Mouse (Mus musculus): ENCODE results near the gene Lrrc45.

GRCm38 (mm10) chr11:120723509-120723908 is 9.8 kb downstream of the Lrrc45 start:
- TF ChIP-seq MAFK (IDR thresholded peaks at IDR 0.05; ENCODE audit: insufficient replicate concordance, low read length) (no peak), BHLHE40 (IDR thresholded peaks at IDR 0.05; ENCODE audit: low read depth, low read length) (no peak), POLR2A (IDR thresholded peaks at IDR 0.05; ENCODE audit: low read depth, low read length) (no peak), CTCF (conservative IDR thresholded peaks at IDR 0.05 in 1 of 2, IDR thresholded peaks at IDR 0.05 in 1 of 2; ENCODE audit: low read depth in 2 of 2, low read length in 2 of 2) (no peak), ZMIZ1 (IDR thresholded peaks at IDR 0.05; ENCODE audit: low read depth, low read length) (no peak), TCF12 (IDR thresholded peaks at IDR 0.05; ENCODE audit: low read depth, low read length) (no peak), USF1 (IDR thresholded peaks at IDR 0.05; ENCODE audit: low read depth, low read length) (no peak), EP300 (IDR thresholded peaks at IDR 0.05; ENCODE audit: low read length) (no peak), E2F4 (IDR thresholded peaks at IDR 0.05; ENCODE audit: insufficient replicate concordance, low read depth, low read length) (no peak)
